Mouse (Mus musculus) megakaryocyte, embryonic 14.5 days (primary cell): ENCODE data around the gene Dnajb7.

Source experiments
- FLI1 ChIP-seq: IDR thresholded peaks from 2 replicates; pipeline ENCODE4 v1.6.1; 2012; ENCODE audit warnings: low read length, inconsistent platforms, mixed read lengths
- GATA1 ChIP-seq: IDR thresholded peaks from 3 replicates; pipeline ENCODE4 v1.6.1; 2012; ENCODE audit warnings: mixed read lengths, low read length, inconsistent platforms, borderline replicate concordance

GRCm38 (mm10) chr15:81425311-81425710 lies 17.2 kb upstream of the Dnajb7 start:
- TF ChIP-seq GATA1 (no peak), FLI1 (no peak)
